In genomic region chr2:26575378-26575777, GRCm38 (mm10) we compare ENCODE assay signal across 10 mouse cellular contexts. TPM values are rescaled to one million over a fixed set of nuclear protein-coding genes. Genes with fewer than 3 reads are reported as not detected.
DNase-seq lines count a peak whose midpoint lies in the region; ATAC-seq and TF ChIP-seq lines count a peak whose summit lies in the region.
"Had no signal": no experiment of that assay in that cellular context is flagged by ENCODE, and none has a peak within 500 bp of the region (broad histone marks: within the 10 kb centered on the region; RNA-seq: fewer than 3 reads in every experiment).

No protein-coding gene starts in this region.

- no peak for TF ChIP-seq CTCF in heart, postnatal 0 days (IDR thresholded peaks at IDR 0.05; ENCODE audit: low read depth)
- no peak for TF ChIP-seq CTCF in lung, adult 2 months (IDR thresholded peaks at IDR 0.05; ENCODE audit: insufficient read depth, low read length)
- no peak for TF ChIP-seq CTCF in hindbrain, postnatal 0 days (IDR thresholded peaks at IDR 0.05; ENCODE audit: low read depth)

- DNase-seq in heart, postnatal 0 days (ENCODE audit: low spot score), result no peak
- no peak for DNase-seq in heart, postnatal 10 days
- DNase-seq in lung, adult 2 months, result no peak
- no peak for DNase-seq in hindbrain, postnatal 0 days (ENCODE audit: low spot score)
- no peak for DNase-seq in spleen, postnatal 36 days (ENCODE audit: low spot score in 2 of 2)
- DNase-seq: cerebellum, postnatal 36 days had no signal

- no peak for TF ChIP-seq POLR2A in lung, adult 2 months (IDR thresholded peaks at IDR 0.05; ENCODE audit: borderline replicate concordance, extremely low read depth, low read depth, low read length)

- no peaks in the 10 kb centered on the region for H3K9me3 ChIP-seq in heart, postnatal 0 days (replicated peaks; ENCODE audit: control insufficient read depth, low read length)
- H3K9me3 ChIP-seq in lung, embryonic 15.5 days, result no peaks in the 10 kb centered on the region
- no peaks in the 10 kb centered on the region for H3K9me3 ChIP-seq in hindbrain, postnatal 0 days (ENCODE audit: low read length)
- H3K9me3 ChIP-seq in liver, embryonic 15.5 days (replicated peaks), result no peaks in the 10 kb centered on the region

- intact Hi-C loops in heart, postnatal 10 days (cut with DNase I), result no loop called here

- no peak overlapping the region for H3K4me2 ChIP-seq in heart, postnatal 0 days (ENCODE audit: low read depth, low read length)
- 0 out of 2 replicates have a peak overlapping the region, but pooled peaks have one; percentile 5 for H3K4me2 ChIP-seq in lung, embryonic 15.5 days
- H3K4me2 ChIP-seq in hindbrain, postnatal 0 days (ENCODE audit: low read depth, low read length), result no peak overlapping the region
- peak overlapping the region; percentile 55 for H3K4me2 ChIP-seq in liver, embryonic 15.5 days

- H3K4me1 ChIP-seq in heart, postnatal 0 days (ENCODE audit: control insufficient read depth, insufficient read depth), result peaks cover 42% of the 10 kb centered on the region
- peaks cover 76% of the 10 kb centered on the region for H3K4me1 ChIP-seq in lung, embryonic 15.5 days
- H3K4me1 ChIP-seq in lung, adult 2 months (ENCODE audit: control insufficient read depth, insufficient read depth, low read length), result peaks cover 35% of the 10 kb centered on the region
- H3K4me1 ChIP-seq in hindbrain, postnatal 0 days (ENCODE audit: insufficient read depth, low read length), result peaks cover 13% of the 10 kb centered on the region; the same call in 1 of the 2 replicates
- peaks cover 64% of the 10 kb centered on the region for H3K4me1 ChIP-seq in liver, embryonic 15.5 days (replicated peaks)

- WGBS in heart, postnatal 0 days, result 70% methylated on average over 1 of the region's 1 CpGs
- 62% methylated on average over 1 of the region's 1 CpGs for WGBS in lung, embryonic 15.5 days
- WGBS in lung, adult 2 months, result 67% methylated on average over 1 of the region's 1 CpGs
- 94% methylated on average over 1 of the region's 1 CpGs for WGBS in hindbrain, postnatal 0 days
- WGBS in liver, embryonic 15.5 days (ENCODE audit: insufficient replicate concordance), result 46% methylated on average over 1 of the region's 1 CpGs

- no peak for ATAC-seq in heart, postnatal 0 days (ENCODE audit: insufficient read depth, low read depth)
- no peak for ATAC-seq in lung, embryonic 15.5 days (ENCODE audit: borderline replicate concordance, extremely low read depth, low FRiP score, low TSS enrichment)
- ATAC-seq in hindbrain, postnatal 0 days, result no peak
- no peak for ATAC-seq in liver, embryonic 15.5 days (ENCODE audit: insufficient read depth)

- H3K27me3 ChIP-seq in heart, postnatal 0 days (ENCODE audit: control insufficient read depth, insufficient read depth, low read length), result no peaks in the 10 kb centered on the region
- H3K27me3 ChIP-seq in lung, embryonic 15.5 days, result no peaks in the 10 kb centered on the region
- no peaks in the 10 kb centered on the region for H3K27me3 ChIP-seq in hindbrain, postnatal 0 days (ENCODE audit: insufficient read depth, low read length)
- H3K27me3 ChIP-seq in liver, embryonic 15.5 days, result no peaks in the 10 kb centered on the region

- no peaks in the 10 kb centered on the region for H3K36me3 ChIP-seq in heart, postnatal 0 days (replicated peaks; ENCODE audit: control insufficient read depth, insufficient read depth, low read length)
- H3K36me3 ChIP-seq in lung, embryonic 15.5 days, result no peaks in the 10 kb centered on the region
- no peaks in the 10 kb centered on the region for H3K36me3 ChIP-seq in hindbrain, postnatal 0 days (ENCODE audit: insufficient read depth, low read length)
- H3K36me3 ChIP-seq in liver, embryonic 15.5 days (replicated peaks), result no peaks in the 10 kb centered on the region

- H3K4me3 ChIP-seq in heart, postnatal 0 days (ENCODE audit: low read depth, low read length), result no peak overlapping the region
- H3K4me3 ChIP-seq in lung, embryonic 15.5 days, result no peak overlapping the region
- H3K4me3 ChIP-seq in lung, adult 2 months (replicated peaks; ENCODE audit: extremely low read depth, low read depth, low read length), result no peak overlapping the region
- H3K4me3 ChIP-seq in hindbrain, postnatal 0 days (ENCODE audit: low read length), result no peak overlapping the region
- no peak overlapping the region for H3K4me3 ChIP-seq in liver, embryonic 15.5 days (replicated peaks)

- peak overlapping the region; percentile 90 for H3K27ac ChIP-seq in heart, postnatal 0 days (ENCODE audit: low read depth)
- H3K27ac ChIP-seq in lung, embryonic 15.5 days, result peak overlapping the region; percentile 56
- H3K27ac ChIP-seq in hindbrain, postnatal 0 days, result peak overlapping the region; percentile 48; the same call in 1 of the 2 replicates
- peak overlapping the region; percentile 68; the same call in 1 of the 2 replicates for H3K27ac ChIP-seq in liver, embryonic 15.5 days (replicated peaks)
- H3K27ac ChIP-seq: macrophage had no signal

- no peak for TF ChIP-seq EP300 in heart, postnatal 0 days (IDR thresholded peaks at IDR 0.05; ENCODE audit: low read depth)

- no peak overlapping the region for H3K9ac ChIP-seq in heart, postnatal 0 days (replicated peaks; ENCODE audit: low read depth, low read length)
- H3K9ac ChIP-seq in lung, embryonic 15.5 days, result no peak overlapping the region
- no peak overlapping the region for H3K9ac ChIP-seq in hindbrain, postnatal 0 days (replicated peaks; ENCODE audit: low read length)
- peak overlapping the region; percentile 35; the same call in 1 of the 2 replicates for H3K9ac ChIP-seq in liver, embryonic 15.5 days

RNA-seq across cellular contexts. Expression of gene Egfl7, which starts 4.4 kb away (rescaled TPM):
- 375 and 401 TPM in 2 replicates for total RNA-seq in heart, postnatal 0 days (2014; rRNA removed; ENCODE audit: low replicate concordance)
- 158 and 159 TPM in 2 replicates for polyA plus RNA-seq in heart, postnatal 0 days (2015; fragmentation: Nextera tagmentation; extraction: Ambion mirVana)
- 100 to 1,000 TPM; 325 to 346 TPM for total RNA-seq in heart, postnatal 10 days (2021)
- 339 and 341 TPM in 2 replicates for polyA plus RNA-seq in lung, embryonic 15.5 days (2015; fragmentation: Nextera tagmentation; extraction: Ambion mirVana)
- polyA plus RNA-seq in lung, adult 2 months (2012; rRNA removed), result 1,942 and 2,032 TPM in 2 replicates
- 70.4 and 79.5 TPM in 2 replicates for total RNA-seq in hindbrain, postnatal 0 days (2014; rRNA removed)
- 74.8 and 76.5 TPM in 2 replicates for polyA plus RNA-seq in hindbrain, postnatal 0 days (2015; fragmentation: Nextera tagmentation; extraction: Ambion mirVana)
- polyA plus RNA-seq in liver, embryonic 15.5 days (2015; fragmentation: Nextera tagmentation; extraction: Ambion mirVana), result 55.1 and 64.6 TPM in 2 replicates

RNA-seq across cellular contexts. Expression of gene Gm20532, which starts 11.1 kb away (rescaled TPM):
- not detected in 2 replicates for total RNA-seq in heart, postnatal 0 days (2014; rRNA removed; ENCODE audit: low replicate concordance)
- polyA plus RNA-seq in heart, postnatal 0 days (2015; fragmentation: Nextera tagmentation; extraction: Ambion mirVana), result not detected in 2 replicates
- total RNA-seq in heart, postnatal 10 days (2021), result under 1 TPM in 1 of 2 experiments, not detected in 1; 0.36 TPM
- polyA plus RNA-seq in lung, embryonic 15.5 days (2015; fragmentation: Nextera tagmentation; extraction: Ambion mirVana), result not detected in 2 replicates
- not detected in 2 replicates for polyA plus RNA-seq in lung, adult 2 months (2012; rRNA removed)
- not detected in 2 replicates for total RNA-seq in hindbrain, postnatal 0 days (2014; rRNA removed)
- polyA plus RNA-seq in hindbrain, postnatal 0 days (2015; fragmentation: Nextera tagmentation; extraction: Ambion mirVana), result not detected in 2 replicates
- polyA plus RNA-seq in liver, embryonic 15.5 days (2015; fragmentation: Nextera tagmentation; extraction: Ambion mirVana), result not detected in 2 replicates
- total RNA-seq: left cerebral cortex, adult 8-10 months had no signal

RNA-seq across cellular contexts. Expression of gene Agpat2, which starts 28.8 kb away (rescaled TPM):
- total RNA-seq in heart, postnatal 0 days (2014; rRNA removed; ENCODE audit: low replicate concordance), result 41.0 and 49.3 TPM in 2 replicates
- polyA plus RNA-seq in heart, postnatal 0 days (2015; fragmentation: Nextera tagmentation; extraction: Ambion mirVana), result 23.9 and 24.1 TPM in 2 replicates
- 10 to 100 TPM; 53.3 to 78.7 TPM for total RNA-seq in heart, postnatal 10 days (2021)
- polyA plus RNA-seq in lung, embryonic 15.5 days (2015; fragmentation: Nextera tagmentation; extraction: Ambion mirVana), result 39.1 and 41.1 TPM in 2 replicates
- 106 and 134 TPM in 2 replicates for polyA plus RNA-seq in lung, adult 2 months (2012; rRNA removed)
- 12.2 and 13.9 TPM in 2 replicates for total RNA-seq in hindbrain, postnatal 0 days (2014; rRNA removed)
- polyA plus RNA-seq in hindbrain, postnatal 0 days (2015; fragmentation: Nextera tagmentation; extraction: Ambion mirVana), result 6.2 and 8.2 TPM in 2 replicates
- 55.6 and 63.7 TPM in 2 replicates for polyA plus RNA-seq in liver, embryonic 15.5 days (2015; fragmentation: Nextera tagmentation; extraction: Ambion mirVana)

RNA-seq across cellular contexts. Expression of gene Fam69b, which starts 52.9 kb away (rescaled TPM):
- total RNA-seq in heart, postnatal 0 days (2014; rRNA removed; ENCODE audit: low replicate concordance), result 16.5 and 23.2 TPM in 2 replicates
- polyA plus RNA-seq in heart, postnatal 0 days (2015; fragmentation: Nextera tagmentation; extraction: Ambion mirVana), result 7.7 and 9.7 TPM in 2 replicates
- total RNA-seq in heart, postnatal 10 days (2021), result 10 to 100 TPM; 13.8 to 16.8 TPM
- 21.8 and 23.5 TPM in 2 replicates for polyA plus RNA-seq in lung, embryonic 15.5 days (2015; fragmentation: Nextera tagmentation; extraction: Ambion mirVana)
- polyA plus RNA-seq in lung, adult 2 months (2012; rRNA removed), result 13.1 and 15.1 TPM in 2 replicates
- 289 and 302 TPM in 2 replicates for total RNA-seq in hindbrain, postnatal 0 days (2014; rRNA removed)
- 129 and 142 TPM in 2 replicates for polyA plus RNA-seq in hindbrain, postnatal 0 days (2015; fragmentation: Nextera tagmentation; extraction: Ambion mirVana)
- 1.2 and 1.7 TPM in 2 replicates for polyA plus RNA-seq in liver, embryonic 15.5 days (2015; fragmentation: Nextera tagmentation; extraction: Ambion mirVana)
- polyA plus RNA-seq: macrophage had no signal

RNA-seq across cellular contexts. Expression of gene Notch1, which starts 58.9 kb away (rescaled TPM):
- 54.0 and 63.3 TPM in 2 replicates for total RNA-seq in heart, postnatal 0 days (2014; rRNA removed; ENCODE audit: low replicate concordance)
- polyA plus RNA-seq in heart, postnatal 0 days (2015; fragmentation: Nextera tagmentation; extraction: Ambion mirVana), result 4.9 and 5.7 TPM in 2 replicates
- total RNA-seq in heart, postnatal 10 days (2021), result 10 to 100 TPM; 54.0 to 54.3 TPM
- 22.1 and 23.9 TPM in 2 replicates for polyA plus RNA-seq in lung, embryonic 15.5 days (2015; fragmentation: Nextera tagmentation; extraction: Ambion mirVana)
- 108 and 124 TPM in 2 replicates for polyA plus RNA-seq in lung, adult 2 months (2012; rRNA removed)
- total RNA-seq in hindbrain, postnatal 0 days (2014; rRNA removed), result 75.2 and 75.9 TPM in 2 replicates
- polyA plus RNA-seq in hindbrain, postnatal 0 days (2015; fragmentation: Nextera tagmentation; extraction: Ambion mirVana), result 9.2 and 10.0 TPM in 2 replicates
- polyA plus RNA-seq in liver, embryonic 15.5 days (2015; fragmentation: Nextera tagmentation; extraction: Ambion mirVana), result 2.8 and 3.1 TPM in 2 replicates

Comparison
In these comparisons a context has a peak if more than half of its experiments do, and no peak if none do; other contexts are left out.
1. H3K4me2 ChIP-seq: peak in lung, embryonic 15.5 days (single experiment) and liver, embryonic 15.5 days (single experiment); none in heart, postnatal 0 days (single experiment) and hindbrain, postnatal 0 days (single experiment).
2. Peak in every context shown above with its lines, with median percentiles within 50 percentile points of each other: H3K27ac ChIP-seq.